Mouse (Mus musculus) limb, embryonic 11.5 days (tissue): ENCODE measurements at regions not wholly inside any gene's neighbourhood (a gene's known extent, or its start where the extent isn't known, plus 50 kb on each side); places are given as distances from the start of the nearest gene placed in this dataset.

ENCODE experiments used
- ATAC-seq: fragments of 200-750 bp; cut with Nextera tagmentation; 2 replicates; pipeline ENCODE4 v1.8.0; 2017; ENCODE audit warnings: low read depth; ENCODE audit not compliant: insufficient number of reproducible peaks, low FRiP score, low TSS enrichment
- DNase-seq: peaks from one replicate; pipeline ENCODE4 v3.0.0-alpha.2; 2015; ENCODE audit warnings: low spot score
- H3K27ac ChIP-seq: fragments of 300-500 bp; sonication (generic); replicated peaks from 2 replicates; pipeline ENCODE4 v1.5.1; 2014; ENCODE audit warnings: low read depth, mild to moderate bottlenecking, low read length
- H3K27me3 ChIP-seq: fragments of 300-500 bp; sonication (generic); 2 replicates; pipeline ENCODE4 v1.6.1; 2014; ENCODE audit warnings: mild to moderate bottlenecking, low read length, mixed read lengths; ENCODE audit not compliant: control insufficient read depth, insufficient read depth
- H3K36me3 ChIP-seq: fragments of 300-500 bp; sonication (generic); 2 replicates; pipeline ENCODE4 v1.6.1; 2014; ENCODE audit warnings: mild to moderate bottlenecking, low read length, moderate library complexity, mixed read lengths; ENCODE audit not compliant: control insufficient read depth, insufficient read depth
- H3K4me1 ChIP-seq: fragments of 300-500 bp; sonication (generic); 2 replicates; pipeline ENCODE4 v1.6.1; 2014; ENCODE audit warnings: low read length, mixed read lengths; ENCODE audit not compliant: control insufficient read depth, insufficient read depth
- H3K4me2 ChIP-seq: fragments of 300-500 bp; sonication (generic); 2 replicates; pipeline ENCODE4 v1.6.1; 2014; ENCODE audit warnings: low read depth, mild to moderate bottlenecking, moderate library complexity; ENCODE audit not compliant: severe bottlenecking
- H3K4me3 ChIP-seq: fragments of 300-500 bp; sonication (generic); 2 replicates; pipeline ENCODE4 v1.5.1; 2014; ENCODE audit warnings: low read depth, low read length
- H3K9ac ChIP-seq: fragments of 300-500 bp; sonication (generic); 2 replicates; pipeline ENCODE4 v1.6.1; 2014; ENCODE audit warnings: mild to moderate bottlenecking, low read length
- H3K9me3 ChIP-seq: fragments of 300-500 bp; sonication (generic); 2 replicates; pipeline ENCODE4 v1.6.1; 2016; ENCODE audit warnings: low read length; ENCODE audit not compliant: control insufficient read depth
- WGBS: fragments of 180-500 bp; shearing (Covaris S2); extraction: QIAGEN DNeasy Blood & Tissue Kit; methylation state at CpG from one replicate; pipeline ENCODE4 v1.1.7; 2014; 5-methylcytosine and 5-hydroxymethylcytosine counted together

DNA sequence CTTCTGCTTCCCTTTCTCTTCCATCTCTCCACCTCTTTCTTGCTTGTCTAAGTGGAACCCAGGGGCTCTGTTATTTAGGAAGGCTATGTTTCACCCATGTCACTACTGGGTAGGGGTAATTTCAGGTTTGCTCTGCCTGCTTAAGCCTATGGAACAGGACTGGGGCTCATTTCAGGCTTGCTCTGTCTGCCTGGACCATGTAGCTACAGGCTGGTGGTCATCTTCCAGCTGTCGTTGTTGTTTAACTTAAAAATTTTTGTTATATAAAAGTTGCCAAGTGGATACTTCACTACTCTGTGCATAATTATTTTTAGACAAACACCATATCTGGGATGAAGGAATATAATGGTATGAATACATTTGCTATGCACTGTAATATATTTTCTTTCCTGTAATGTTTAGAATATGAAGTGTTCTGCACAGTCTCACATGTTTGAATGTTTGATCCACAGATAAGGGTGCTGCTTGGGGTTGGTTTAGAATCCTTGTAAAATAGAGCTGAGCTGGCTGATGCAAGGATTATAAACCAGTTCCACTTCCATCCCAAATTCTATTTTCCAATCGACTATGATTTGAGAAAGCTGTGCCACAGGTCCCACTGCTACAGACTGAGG, 2960.0 kb upstream of the Lrrc6 start:
- DNase-seq (no peak), ATAC-seq (no peak)
- 87% methylated on average over 2 of the region's 2 CpGs for WGBS
- no peaks in the 10 kb centered on the region for H3K9me3 ChIP-seq
- no peak overlapping the region for H3K27ac ChIP-seq
- H3K4me1 ChIP-seq = no peaks in the 10 kb centered on the region
- no peak overlapping the region for H3K9ac ChIP-seq
- no peak overlapping the region for H3K4me3 ChIP-seq
- no peaks in the 10 kb centered on the region for H3K36me3 ChIP-seq
- H3K27me3 ChIP-seq = no peaks in the 10 kb centered on the region
- no peak overlapping the region for H3K4me2 ChIP-seq

DNA sequence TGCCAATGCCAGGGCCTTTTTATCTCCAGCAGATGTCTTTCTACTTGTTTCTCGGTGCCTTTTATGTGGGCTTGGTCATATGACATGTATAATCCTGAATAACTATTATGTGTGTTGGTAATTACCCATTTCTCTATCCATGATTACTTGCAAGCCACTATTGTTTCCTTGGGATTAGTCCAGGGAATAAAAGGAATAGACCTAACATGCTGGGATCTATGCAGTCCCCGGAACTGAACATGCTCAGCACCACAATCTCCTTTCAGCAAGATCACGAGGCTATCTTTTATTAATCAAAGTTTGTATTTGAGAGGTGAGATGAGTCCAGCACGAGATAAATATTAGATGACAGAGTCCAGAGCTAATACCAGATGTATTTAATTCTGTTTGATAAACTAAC, 2956.8 kb upstream of the Lrrc6 start:
- ATAC-seq (no peak), DNase-seq (no peak)
- H3K36me3 ChIP-seq = no peaks in the 10 kb centered on the region
- H3K27me3 ChIP-seq = no peaks in the 10 kb centered on the region
- no peaks in the 10 kb centered on the region for H3K9me3 ChIP-seq
- H3K4me2 ChIP-seq = no peak overlapping the region
- no peak overlapping the region for H3K9ac ChIP-seq
- 78% methylated on average over 4 of the region's 4 CpGs for WGBS
- no peak overlapping the region for H3K4me3 ChIP-seq
- H3K4me1 ChIP-seq = no peaks in the 10 kb centered on the region
- no peak overlapping the region for H3K27ac ChIP-seq

DNA sequence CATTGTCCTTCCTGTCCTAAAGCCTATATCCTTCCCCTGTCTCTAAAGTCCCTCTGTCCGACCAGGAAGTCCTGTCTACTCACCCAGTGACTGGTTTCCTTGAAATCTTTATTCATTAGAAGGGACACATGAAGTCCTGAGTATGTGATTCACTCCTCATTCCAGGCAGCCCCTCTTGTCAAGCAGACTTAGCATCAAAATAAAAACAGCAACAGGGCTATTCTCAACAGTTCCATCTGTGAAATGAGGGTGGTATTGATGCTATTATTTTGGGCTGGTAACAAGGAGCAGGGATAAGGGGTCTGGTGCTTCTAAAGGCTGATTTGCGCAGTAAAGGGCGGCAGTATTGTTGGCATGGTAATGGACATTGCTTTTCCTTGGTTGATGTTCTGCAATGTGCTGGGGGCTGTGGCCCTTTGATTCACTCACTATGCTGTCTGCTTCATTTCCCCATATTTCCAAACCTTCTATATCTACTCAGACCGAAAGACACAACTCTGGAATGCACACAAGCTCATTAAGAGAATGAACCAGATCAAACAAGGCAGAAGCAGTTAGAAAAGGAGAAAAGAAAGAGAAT, 2955.6 kb upstream of the Lrrc6 start:
- ATAC-seq = no peak

DNA sequence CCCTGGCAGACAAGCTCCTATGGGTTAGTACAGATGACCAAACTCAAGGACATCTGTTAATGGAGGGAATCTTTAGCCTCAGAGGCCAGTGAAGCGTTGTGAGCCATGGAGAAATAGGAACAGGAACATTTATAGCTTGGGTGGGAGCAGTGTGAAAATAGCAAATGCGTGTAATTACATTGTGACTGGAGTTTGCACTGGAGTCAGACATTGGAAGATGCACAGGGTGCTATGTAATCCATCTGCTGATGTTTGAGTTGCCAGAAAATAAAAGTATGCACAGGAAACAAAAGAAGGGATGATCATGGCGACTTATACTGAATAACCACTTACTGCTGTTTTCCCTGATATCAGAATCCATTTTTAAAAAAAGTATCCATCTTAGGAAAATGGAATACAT, 2940.3 kb upstream of the Lrrc6 start:
- WGBS = 83% methylated on average over 3 of the region's 3 CpGs
- DNase-seq (no peak), ATAC-seq (no peak)
- no peaks in the 10 kb centered on the region for H3K27me3 ChIP-seq
- H3K4me2 ChIP-seq = no peak overlapping the region
- H3K27ac ChIP-seq = no peak overlapping the region
- no peaks in the 10 kb centered on the region for H3K36me3 ChIP-seq
- H3K9ac ChIP-seq = no peak overlapping the region
- no peak overlapping the region for H3K4me3 ChIP-seq
- no peaks in the 10 kb centered on the region for H3K9me3 ChIP-seq
- H3K4me1 ChIP-seq = no peaks in the 10 kb centered on the region

More for the DNA sequence above, 2955.6 kb upstream of the Lrrc6 start:
- H3K36me3 ChIP-seq = no peaks in the 10 kb centered on the region
- H3K27me3 ChIP-seq = no peaks in the 10 kb centered on the region
- H3K9ac ChIP-seq = no peak overlapping the region
- H3K4me1 ChIP-seq = no peaks in the 10 kb centered on the region
- H3K4me3 ChIP-seq = no peak overlapping the region
- H3K4me2 ChIP-seq = no peak overlapping the region
- WGBS = 86% methylated on average over 4 of the region's 4 CpGs
- H3K9me3 ChIP-seq = no peaks in the 10 kb centered on the region
- DNase-seq = no peak
- H3K27ac ChIP-seq = no peak overlapping the region

DNA sequence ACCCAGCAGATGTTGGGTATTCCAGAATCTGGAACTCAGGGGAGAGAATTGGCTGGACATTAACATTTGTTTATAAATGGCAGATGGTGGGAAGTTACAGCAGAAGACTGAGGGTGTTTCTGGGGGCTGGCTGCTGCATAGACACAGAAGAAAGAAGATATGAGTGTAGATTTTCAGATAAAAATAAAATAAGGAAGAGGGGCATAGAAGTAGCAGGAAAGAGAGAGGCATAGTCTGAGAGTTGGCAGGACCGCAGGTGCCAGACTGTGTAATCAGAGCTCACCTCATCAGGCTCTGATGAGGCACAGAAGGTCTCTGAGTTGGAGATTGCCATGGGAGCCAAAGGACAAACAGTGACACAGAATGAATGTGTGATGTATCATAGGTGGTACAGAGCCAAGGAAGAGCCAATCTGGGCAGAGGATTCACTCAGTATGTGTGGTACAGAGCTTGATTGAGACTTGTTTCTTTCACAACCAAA, 2912.9 kb upstream of the Lrrc6 start:
- WGBS = 100% methylated on average over 1 of the region's 1 CpGs
- H3K27me3 ChIP-seq = no peaks in the 10 kb centered on the region
- no peak overlapping the region for H3K27ac ChIP-seq
- no peak for ATAC-seq
- H3K4me2 ChIP-seq = no peak overlapping the region
- no peaks in the 10 kb centered on the region for H3K4me1 ChIP-seq
- no peak for DNase-seq
- H3K4me3 ChIP-seq = no peak overlapping the region
- no peak overlapping the region for H3K9ac ChIP-seq
- no peaks in the 10 kb centered on the region for H3K36me3 ChIP-seq
- no peaks in the 10 kb centered on the region for H3K9me3 ChIP-seq

DNA sequence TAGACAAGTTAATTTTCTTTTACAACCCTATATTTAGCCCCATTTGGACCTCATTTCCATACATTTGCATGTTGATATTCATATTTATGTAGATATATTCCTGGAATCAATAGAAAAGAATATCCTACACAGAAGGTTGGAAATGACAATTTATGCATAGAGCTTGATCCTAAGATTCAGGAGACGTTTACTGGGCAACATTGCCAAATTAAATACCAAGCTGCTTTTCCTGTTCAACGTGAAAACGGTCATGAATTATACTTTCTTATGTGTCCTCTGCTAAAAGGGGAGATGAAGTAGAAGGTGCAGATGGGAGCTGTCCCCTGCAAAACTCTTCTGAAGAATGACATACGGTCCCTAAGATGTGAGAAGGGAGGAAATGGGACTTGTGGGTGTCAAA, 2888.9 kb upstream of the Lrrc6 start:
- H3K36me3 ChIP-seq = no peaks in the 10 kb centered on the region

DNA sequence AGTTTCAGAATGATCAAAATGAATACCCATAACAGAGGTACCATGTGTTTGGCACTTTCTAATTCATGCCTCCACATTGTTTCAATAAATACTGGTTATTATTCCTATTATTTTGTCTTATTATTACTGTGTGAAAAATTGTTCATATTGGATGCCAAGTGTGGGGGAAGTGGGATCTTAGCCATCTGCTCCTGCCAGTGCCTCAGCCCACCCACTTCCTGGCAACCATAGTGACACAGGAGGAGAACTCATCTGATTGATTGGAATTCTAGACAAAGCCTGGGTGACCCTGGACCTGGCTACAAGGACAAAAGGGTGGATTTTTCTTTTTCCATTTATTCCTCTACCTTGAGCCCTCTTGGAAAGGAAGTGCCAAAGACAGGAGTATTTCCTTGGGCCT, 2886.8 kb upstream of the Lrrc6 start:
- no peaks in the 10 kb centered on the region for H3K27me3 ChIP-seq
- no peak overlapping the region for H3K4me2 ChIP-seq
- DNase-seq (no peak), ATAC-seq (no peak)
- no peak overlapping the region for H3K27ac ChIP-seq
- H3K4me3 ChIP-seq = no peak overlapping the region
- H3K9me3 ChIP-seq = no peaks in the 10 kb centered on the region
- H3K9ac ChIP-seq = no peak overlapping the region
- no peaks in the 10 kb centered on the region for H3K36me3 ChIP-seq
- no peaks in the 10 kb centered on the region for H3K4me1 ChIP-seq

More for the DNA sequence above, 2888.9 kb upstream of the Lrrc6 start:
- Histone ChIP-seq H3K9ac (no peak overlapping the region), H3K9me3 (no peaks in the 10 kb centered on the region), H3K4me3 (no peak overlapping the region), H3K4me2 (no peak overlapping the region), H3K27me3 (no peaks in the 10 kb centered on the region), H3K4me1 (no peaks in the 10 kb centered on the region), H3K27ac (no peak overlapping the region)
- DNase-seq = no peak
- WGBS = 91% methylated on average over 4 of the region's 4 CpGs
- no peak for ATAC-seq

DNA sequence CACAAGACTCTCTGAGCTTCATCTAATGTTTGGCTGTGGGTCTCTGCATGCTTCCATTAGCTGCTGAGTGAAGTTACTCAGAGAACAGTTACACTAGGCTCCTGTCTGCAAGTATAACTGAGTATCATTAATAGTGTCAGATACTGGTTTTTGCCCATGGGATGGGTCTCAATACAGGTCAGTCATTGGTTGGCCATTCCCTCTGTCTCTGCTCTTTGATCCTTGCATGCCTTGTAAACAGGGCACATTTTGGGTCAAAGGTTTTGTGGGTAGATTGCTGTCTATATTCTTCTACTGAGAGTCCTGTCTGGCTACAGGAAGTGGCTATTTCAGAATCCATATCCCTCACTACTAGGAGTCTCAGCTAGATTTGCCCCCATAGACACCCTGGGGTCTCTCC, 2864.7 kb upstream of the Lrrc6 start:
- H3K4me2 ChIP-seq = no peak overlapping the region
- no peak overlapping the region for H3K9ac ChIP-seq
- H3K27ac ChIP-seq = no peak overlapping the region
- ATAC-seq (no peak), DNase-seq (no peak)
- H3K27me3 ChIP-seq = no peaks in the 10 kb centered on the region
- no peaks in the 10 kb centered on the region for H3K9me3 ChIP-seq
- H3K4me3 ChIP-seq = no peak overlapping the region
- no peaks in the 10 kb centered on the region for H3K36me3 ChIP-seq
- no peaks in the 10 kb centered on the region for H3K4me1 ChIP-seq
